8 mouse cellular contexts compared by ENCODE assay signal in the genomic region with DNA sequence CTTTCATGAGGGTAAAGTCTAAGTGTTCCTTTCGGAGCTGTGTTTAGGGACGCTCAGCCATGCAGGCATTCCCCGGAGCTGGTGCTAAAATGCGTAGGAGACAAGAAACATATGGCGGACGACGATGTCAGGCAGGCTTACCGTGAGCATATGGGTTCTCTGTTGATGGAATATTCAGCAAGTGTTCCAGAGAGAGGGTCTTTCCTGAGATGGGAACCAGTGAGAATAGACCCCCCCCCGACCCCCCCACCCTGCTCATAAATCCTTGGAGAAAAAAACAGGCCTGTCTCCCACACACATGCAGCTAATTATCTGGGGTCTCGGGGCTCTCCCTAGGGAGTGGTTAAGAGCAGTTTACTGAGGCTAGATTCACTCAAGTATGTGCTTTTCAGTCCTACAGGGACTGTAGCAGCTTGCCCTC.
A peak's percentile ranks its signal among the peaks of the same experiment; 100 is the strongest.
DNase-seq lines count a peak whose midpoint lies in the region.

No protein-coding gene starts in this region.

- peak; percentile 31 for DNase-seq in heart, postnatal 4 days
- no peak for DNase-seq in heart, postnatal 36 days
- peak; percentile 42 for DNase-seq in brain, embryonic 18.5 days (ENCODE audit: low read depth, low spot score)
- peak; percentile 54 to 64 for DNase-seq in kidney, postnatal 4 days
- DNase-seq in lung, postnatal 10 days, result peak; percentile 48
- no peak for DNase-seq in urinary bladder, adult 2 months (ENCODE audit: low spot score)
- DNase-seq in ovary, adult 18-20 months (ENCODE audit: low spot score), result no peak
- no peak for DNase-seq in gastrocnemius, postnatal 4 days (ENCODE audit: low spot score in 2 of 2)

- intact Hi-C loops in heart, postnatal 36 days (cut with DNase I), result no loop called here

Comparison
In these comparisons a context has a peak if more than half of its experiments do, and no peak if none do; other contexts are left out.
1. DNase-seq: peak in heart, postnatal 4 days (single experiment), brain, embryonic 18.5 days (single experiment), kidney, postnatal 4 days (2 of 2) and lung, postnatal 10 days (single experiment); none in heart, postnatal 36 days (0 of 2), urinary bladder, adult 2 months (single experiment), ovary, adult 18-20 months (single experiment) and gastrocnemius, postnatal 4 days (0 of 2).